Mouse (Mus musculus): Measurements from ENCODE around the gene Duoxa1.

DNA sequence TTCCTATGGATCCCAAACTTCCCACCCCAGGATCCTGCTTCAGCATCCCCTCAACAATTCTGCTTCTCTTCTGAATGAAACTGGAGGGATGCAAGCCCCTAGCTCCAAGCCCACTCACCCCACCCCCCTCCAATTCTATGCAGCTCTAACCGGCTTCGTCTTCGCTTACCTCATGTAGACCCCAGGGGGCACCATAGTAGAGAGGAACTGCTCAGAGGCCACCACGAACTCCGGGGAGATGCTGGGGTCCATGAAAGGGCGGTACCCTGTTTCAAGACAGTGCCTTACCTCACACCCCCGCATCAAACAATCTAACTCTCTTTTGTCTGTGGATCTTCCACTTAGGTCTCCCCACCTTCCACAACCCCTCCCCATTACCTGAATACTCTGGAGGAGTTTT, 18.6 kb downstream of the Duoxa1 start:
- TF ChIP-seq ZNF384 (IDR thresholded peaks at IDR 0.05; ENCODE audit: low read depth, low read length), result no peak
- no peak for TF ChIP-seq POLR2A (IDR thresholded peaks at IDR 0.05; ENCODE audit: control insufficient read depth in 1 of 2, insufficient read depth in 1 of 2, low read depth in 1 of 2, low read length in 2 of 2, poor library complexity in 1 of 2)

Measured in MEL (cell line).